Mouse (Mus musculus): Measurements from ENCODE around the gene Arsa. TPM values are rescaled to one million over a fixed set of nuclear protein-coding genes. Genes with fewer than 3 reads are reported as not detected.

Arsa gene
- total RNA-seq, 2 experiments from 2014 or later = 29.2 to 31.4 TPM

DNA sequence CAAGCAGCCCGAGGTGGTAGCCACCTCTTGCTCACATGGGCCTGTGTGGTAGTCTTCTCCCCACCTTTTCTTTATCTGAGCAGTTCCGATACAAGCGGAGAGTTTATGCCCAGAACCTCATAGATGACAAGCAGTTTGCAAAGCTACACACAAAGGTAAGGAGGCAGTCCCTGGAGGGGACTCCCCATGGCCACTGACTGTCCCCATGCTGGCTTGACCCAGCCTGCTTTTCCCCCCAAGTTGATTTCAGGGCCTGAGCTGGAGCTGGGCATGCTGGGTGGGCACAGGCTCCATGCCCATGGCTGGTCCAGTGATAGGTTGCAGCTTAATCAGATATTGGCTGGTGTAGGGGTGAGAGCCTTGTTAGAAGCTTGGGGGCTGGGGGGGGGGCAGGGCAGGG is 24.1 kb upstream of the Arsa start:
- DNase-seq (ENCODE audit: low spot score in 2 of 2) = no peak
- no peak overlapping the region for H3K4me3 ChIP-seq
- TF ChIP-seq CTCF (conservative IDR thresholded peaks at IDR 0.05) = no peak
- no peak overlapping the region for H3K27ac ChIP-seq

DNA sequence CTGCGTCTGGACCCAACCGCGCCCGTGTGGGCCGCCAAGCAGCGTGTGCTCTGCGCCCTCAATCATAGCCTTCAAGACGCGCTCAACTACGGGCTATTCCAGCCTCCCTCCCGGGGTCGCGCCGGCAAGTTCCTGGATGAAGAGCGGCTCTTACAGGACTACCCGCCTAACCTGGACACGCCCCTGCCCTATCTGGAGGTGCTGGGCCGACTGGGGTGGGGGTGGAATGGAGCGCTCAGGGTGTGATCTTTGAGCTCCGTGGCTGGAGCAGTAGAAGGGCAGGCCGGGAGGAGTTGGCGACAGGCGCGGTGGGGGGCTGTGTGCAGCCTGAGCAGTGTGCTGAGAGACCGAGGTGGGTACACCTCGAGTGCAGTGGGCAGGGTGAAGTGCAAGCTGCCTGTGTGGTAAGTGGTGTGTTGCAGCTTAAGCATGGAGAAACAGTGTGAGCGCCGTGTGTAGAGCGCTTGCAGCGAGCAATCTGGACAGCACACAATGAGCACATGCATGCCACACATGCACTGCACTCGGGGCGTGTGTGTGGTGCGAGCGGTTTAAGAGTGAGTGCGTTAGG is 23.1 kb upstream of the Arsa start:
- TF ChIP-seq CTCF (conservative IDR thresholded peaks at IDR 0.05) = no peak
- Histone ChIP-seq H3K4me3 (peak overlapping the region; percentile 81), H3K27ac (peak overlapping the region; percentile 97)
- DNase-seq (ENCODE audit: low spot score in 2 of 2) = no peak

DNA sequence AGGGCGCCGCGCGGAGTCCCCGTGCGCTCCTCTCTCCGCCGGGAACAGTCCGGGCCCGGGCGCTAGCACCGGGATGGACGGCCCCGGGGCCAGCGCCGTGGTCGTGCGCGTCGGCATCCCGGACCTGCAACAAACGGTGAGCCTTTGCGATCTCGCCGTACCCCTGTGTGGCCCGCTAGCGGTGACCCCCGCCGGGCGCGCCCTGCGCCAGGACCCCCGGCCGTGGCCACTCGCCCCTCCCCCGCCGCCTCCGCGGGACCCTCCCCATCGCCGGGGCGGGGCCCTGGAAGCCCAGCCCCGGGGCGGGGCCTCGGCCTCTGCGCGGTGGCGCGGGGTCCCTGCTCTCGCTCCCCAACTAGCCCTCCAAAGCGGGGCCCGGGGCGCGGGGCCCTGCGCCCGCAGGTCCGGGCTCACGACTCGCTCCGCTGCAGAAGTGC is 22.6 kb upstream of the Arsa start:
- Histone ChIP-seq H3K27ac (peak overlapping the region; percentile 97), H3K4me3 (peak overlapping the region; percentile 81)
- no peak for TF ChIP-seq CTCF (conservative IDR thresholded peaks at IDR 0.05)
- peak in 1 of 2 experiments; percentile 72 for DNase-seq (ENCODE audit: low spot score in 2 of 2)

DNA sequence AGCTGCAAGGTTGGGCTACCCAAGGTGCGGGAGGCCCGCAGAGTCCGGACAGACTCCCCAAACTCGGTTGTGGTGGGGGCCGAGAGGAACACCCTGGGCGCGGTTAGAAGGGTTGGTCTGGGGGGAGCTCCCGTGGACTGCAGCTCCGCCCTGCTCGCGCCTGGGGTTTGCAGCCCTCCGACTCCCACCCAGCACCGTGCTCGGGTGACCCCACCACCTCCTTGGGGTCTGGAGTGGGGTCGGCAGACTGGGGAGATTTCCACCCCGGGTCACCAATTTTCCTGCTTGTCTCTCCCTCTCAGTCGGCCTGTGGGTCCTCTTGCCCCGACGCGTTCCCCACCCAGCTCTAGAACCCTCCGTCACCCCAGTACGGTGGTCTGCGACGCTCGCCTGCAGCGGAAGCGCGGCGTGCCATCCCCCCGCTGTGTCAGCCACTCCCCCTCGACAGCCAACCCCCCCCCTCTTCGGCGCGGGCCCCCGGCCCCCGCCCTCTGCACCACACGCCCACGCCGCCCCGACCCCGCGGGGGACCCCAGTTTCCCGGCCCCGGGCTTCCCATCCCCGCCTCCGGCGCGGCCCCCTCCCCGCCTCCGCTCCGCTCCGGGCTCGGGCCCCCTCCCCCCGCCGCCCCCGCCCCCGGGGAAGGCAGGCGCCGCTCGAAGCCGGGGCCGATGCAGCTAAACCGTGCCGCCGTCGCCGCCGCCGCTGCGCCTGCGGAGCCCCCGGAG is 21.9 kb upstream of the Arsa start, which contains the start of gene Shank3:
Gene Shank3, plus strand, starts transcription at position 663 of the 728 bp plus-strand sequence.
- TF ChIP-seq CTCF (conservative IDR thresholded peaks at IDR 0.05) = no peak
- Histone ChIP-seq H3K4me3 (peak within 1 kb of the TSS; percentile 81), H3K27ac (peak within 1 kb of the TSS; percentile 97)
- DNase-seq (ENCODE audit: low spot score in 2 of 2) = peak in 1 of 2 experiments; percentile 40

DNA sequence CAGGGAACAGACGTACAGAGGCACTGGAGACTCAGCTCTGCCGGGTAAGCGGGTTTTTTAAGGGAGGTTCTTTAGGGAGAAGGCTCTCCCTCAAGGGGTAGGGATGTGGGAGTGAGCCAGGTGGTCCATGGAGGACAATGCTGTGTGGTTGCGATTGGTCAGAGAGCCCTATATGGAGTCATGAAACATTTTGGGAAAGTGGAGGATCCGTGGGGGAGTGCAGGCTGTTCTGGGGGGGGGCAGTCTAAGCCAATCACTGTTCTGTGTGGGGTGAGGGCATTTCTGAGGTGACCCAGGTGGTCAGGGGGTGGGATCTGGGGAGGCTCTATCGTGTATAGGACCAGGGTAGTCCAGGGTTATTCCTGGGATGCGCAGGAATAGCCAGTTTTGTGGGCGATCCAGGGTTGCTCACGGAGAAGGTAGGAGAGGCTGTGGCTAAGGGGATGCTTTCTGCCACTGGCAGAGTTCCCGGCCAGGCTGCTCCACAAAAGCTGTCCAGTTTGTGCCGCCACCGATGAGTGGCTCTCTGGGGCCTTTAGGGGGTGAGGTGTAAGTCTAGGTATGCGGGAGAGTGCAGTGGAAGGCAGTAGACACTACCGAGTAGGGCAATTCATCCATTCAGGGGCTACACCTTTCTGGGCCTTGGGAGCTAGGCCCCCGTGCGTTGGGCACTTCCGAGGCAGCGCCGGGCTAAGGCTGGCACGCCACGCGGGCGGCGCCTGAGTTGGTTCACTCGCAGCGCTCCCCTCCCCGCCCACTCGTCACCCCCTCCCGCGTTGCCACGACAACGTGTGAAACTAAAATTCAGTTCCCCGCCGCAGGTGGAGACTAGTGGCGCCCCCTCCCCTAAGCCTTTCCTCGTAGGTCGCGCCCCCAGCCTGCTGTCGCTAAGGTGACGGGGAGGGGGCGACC is 21.1 kb upstream of the Arsa start:
- TF ChIP-seq CTCF (conservative IDR thresholded peaks at IDR 0.05) = no peak; the same call in 1 of the 2 replicates
- Histone ChIP-seq H3K27ac (peak overlapping the region; percentile 97), H3K4me3 (peak overlapping the region; percentile 81)

GRCm38 (mm10) chr15:89497391-89498048 is 20.3 kb upstream of the Arsa start:
- DNase-seq (ENCODE audit: low spot score in 2 of 2) = no peak
- Histone ChIP-seq H3K27ac (peak overlapping the region; percentile 97), H3K4me3 (peak overlapping the region; percentile 81)
- no peak for TF ChIP-seq CTCF (conservative IDR thresholded peaks at IDR 0.05)

More for the DNA sequence above, 21.1 kb upstream of the Arsa start:
- DNase-seq (ENCODE audit: low spot score in 2 of 2) = peak; percentile 81

- no peak for TF ChIP-seq CTCF (conservative IDR thresholded peaks at IDR 0.05)
- Histone ChIP-seq H3K4me3 (no peak overlapping the region), H3K27ac (peak overlapping the region; percentile 97; the same call in 1 of the 2 replicates)
- DNase-seq (ENCODE audit: low spot score in 2 of 2) = no peak
These were observed 19.6 kb upstream of the Arsa start for GRCm38 (mm10) chr15:89496841-89497240.

DNA sequence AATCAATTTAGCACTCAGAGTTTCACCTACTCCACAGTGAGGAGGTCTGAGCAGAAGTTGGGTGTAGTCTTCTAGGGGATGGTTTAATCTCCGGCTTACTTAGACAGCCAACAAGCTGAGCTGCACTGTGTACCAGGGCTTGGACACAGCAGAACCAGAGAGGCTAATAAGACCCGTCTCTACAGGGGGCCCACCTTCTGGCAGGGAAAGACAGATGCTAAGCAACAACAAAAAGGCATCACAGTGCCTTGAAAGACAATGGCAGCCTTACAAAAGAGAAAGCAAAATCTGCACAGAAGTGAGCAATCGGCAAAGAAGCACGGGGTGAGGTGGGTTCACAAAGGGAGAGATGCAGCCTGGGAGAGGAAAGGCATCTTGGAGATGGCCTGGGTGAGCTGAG is 18.9 kb upstream of the Arsa start:
- Histone ChIP-seq H3K4me3 (no peak overlapping the region), H3K27ac (no peak overlapping the region)
- no peak for TF ChIP-seq CTCF (conservative IDR thresholded peaks at IDR 0.05)
- no peak for DNase-seq (ENCODE audit: low spot score in 2 of 2)

- TF ChIP-seq CTCF (conservative IDR thresholded peaks at IDR 0.05) = peak; percentile 73
- no peak for DNase-seq (ENCODE audit: low spot score in 2 of 2)
- H3K4me3 ChIP-seq = no peak overlapping the region
- no peak overlapping the region for H3K27ac ChIP-seq
These were observed 17.7 kb upstream of the Arsa start for GRCm38 (mm10) chr15:89494970-89495369.

GRCm38 (mm10) chr15:89488611-89489117 is 11.4 kb upstream of the Arsa start:
- no peak overlapping the region for H3K27ac ChIP-seq
- no peak for TF ChIP-seq CTCF (conservative IDR thresholded peaks at IDR 0.05)
- no peak overlapping the region for H3K4me3 ChIP-seq
- no peak for DNase-seq (ENCODE audit: low spot score in 2 of 2)

- DNase-seq (ENCODE audit: low spot score in 2 of 2) = no peak
- no peak overlapping the region for H3K27ac ChIP-seq
- TF ChIP-seq CTCF (conservative IDR thresholded peaks at IDR 0.05) = no peak
- H3K4me3 ChIP-seq = no peak overlapping the region
These were observed 11.0 kb upstream of the Arsa start for GRCm38 (mm10) chr15:89488182-89488581.

DNA sequence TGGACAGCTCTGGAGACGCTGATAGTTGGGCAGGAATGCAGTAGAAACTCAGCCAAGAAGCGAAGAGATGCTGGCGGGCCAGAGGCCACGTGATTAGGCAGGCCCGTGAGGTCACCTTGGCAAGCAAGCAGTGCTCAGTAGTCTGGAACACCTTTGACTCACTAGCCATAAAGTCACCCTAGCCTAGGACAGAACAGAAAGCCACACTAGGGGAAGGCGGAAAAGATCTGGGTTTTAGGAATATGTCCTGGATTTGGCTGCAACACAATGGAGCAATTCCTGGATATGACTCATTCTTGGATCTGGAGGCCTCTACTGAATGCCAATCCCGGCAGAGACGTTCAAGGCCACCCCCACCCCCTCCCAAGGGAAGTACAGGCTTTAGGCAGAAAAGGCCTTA is 3.4 kb upstream of the Arsa start:
- H3K27ac ChIP-seq = peak overlapping the region; percentile 65
- DNase-seq (ENCODE audit: low spot score in 2 of 2) = no peak
- no peak overlapping the region for H3K4me3 ChIP-seq
- TF ChIP-seq CTCF (conservative IDR thresholded peaks at IDR 0.05) = no peak
